Mouse (Mus musculus) brain, embryonic 18.5 days (tissue): ENCODE measurements around the gene Gm10188.
A peak's percentile ranks its signal among the peaks of the same experiment; 100 is the strongest.

Experiments used
- DNase-seq: peaks from one replicate; pipeline ENCODE4 v3.0.0-alpha.2; 2012; ENCODE audit warnings: low read depth, low spot score

The Gm10188 gene

GRCm38 (mm10) chr1:132226297-132227080 is 3.1 kb downstream of the Gm10188 start:
- DNase-seq, result no peak

GRCm38 (mm10) chr1:132222166-132222565 is 7.4 kb downstream of the Gm10188 start:
- no peak for DNase-seq

- DNase-seq, result no peak
Measured at GRCm38 (mm10) chr1:132221627-132222026, 7.9 kb downstream of the Gm10188 start.

GRCm38 (mm10) chr1:132216276-132216675 is 13.3 kb downstream of the Gm10188 start:
- DNase-seq, result no peak

- DNase-seq, result no peak
Measured at GRCm38 (mm10) chr1:132213076-132213475, 16.5 kb downstream of the Gm10188 start.

- DNase-seq, result no peak
Measured at GRCm38 (mm10) chr1:132212218-132212617, 17.3 kb downstream of the Gm10188 start.

- DNase-seq, result no peak
Measured at GRCm38 (mm10) chr1:132211672-132212071, 17.9 kb downstream of the Gm10188 start.

GRCm38 (mm10) chr1:132210922-132211321 is 18.6 kb downstream of the Gm10188 start:
- DNase-seq, result no peak

GRCm38 (mm10) chr1:132209400-132209799 is 20.2 kb downstream of the Gm10188 start:
- DNase-seq, result no peak

- no peak for DNase-seq
Measured at GRCm38 (mm10) chr1:132208154-132208553, 21.4 kb downstream of the Gm10188 start.

GRCm38 (mm10) chr1:132206828-132207227 is 22.7 kb downstream of the Gm10188 start:
- no peak for DNase-seq

- DNase-seq, result no peak
Measured at GRCm38 (mm10) chr1:132205958-132206357, 23.6 kb downstream of the Gm10188 start.

- no peak for DNase-seq
Measured at GRCm38 (mm10) chr1:132202771-132203170, 26.8 kb downstream of the Gm10188 start.

GRCm38 (mm10) chr1:132201936-132202335 is 27.6 kb downstream of the Gm10188 start:
- no peak for DNase-seq

GRCm38 (mm10) chr1:132201511-132201860 is 28.1 kb downstream of the Gm10188 start:
- no peak for DNase-seq

- peak; percentile 89 for DNase-seq
Measured at GRCm38 (mm10) chr1:132200562-132201510, 28.7 kb downstream of the Gm10188 start.

- no peak for DNase-seq
Measured at GRCm38 (mm10) chr1:132199934-132200333, 29.6 kb downstream of the Gm10188 start.

- DNase-seq, result no peak
Measured at GRCm38 (mm10) chr1:132199244-132199643, 30.3 kb downstream of the Gm10188 start.

- DNase-seq, result no peak
Measured at GRCm38 (mm10) chr1:132198401-132199071, 31.0 kb downstream of the Gm10188 start.

GRCm38 (mm10) chr1:132197666-132198065 is 31.9 kb downstream of the Gm10188 start:
- DNase-seq, result no peak

- DNase-seq, result no peak
Measured at GRCm38 (mm10) chr1:132196337-132196736, 33.2 kb downstream of the Gm10188 start.

- DNase-seq, result no peak
Measured at GRCm38 (mm10) chr1:132195681-132196080, 33.9 kb downstream of the Gm10188 start.
